Mouse (Mus musculus) limb, embryonic 11.5 days (tissue): ENCODE data around the gene Prpf8. TPM values are rescaled to one million over a fixed set of nuclear protein-coding genes. Genes with fewer than 3 reads are reported as not detected.
"Not testable (repeated sequence)": the region's sequence is repeated elsewhere in the genome, so short reads cannot be mapped to it uniquely, and the experiment has no call there.

Experiments
- ATAC-seq: fragments of 200-750 bp; cut with Nextera tagmentation; 2 replicates; pipeline ENCODE4 v1.8.0; 2017; ENCODE audit warnings: low read depth; ENCODE audit not compliant: insufficient number of reproducible peaks, low FRiP score, low TSS enrichment
- DNase-seq: peaks from one replicate; pipeline ENCODE4 v3.0.0-alpha.2; 2015; ENCODE audit warnings: low spot score
- H3K27ac ChIP-seq: fragments of 300-500 bp; sonication (generic); replicated peaks from 2 replicates; pipeline ENCODE4 v1.5.1; 2014; ENCODE audit warnings: low read depth, mild to moderate bottlenecking, low read length
- H3K27me3 ChIP-seq: fragments of 300-500 bp; sonication (generic); 2 replicates; pipeline ENCODE4 v1.6.1; 2014; ENCODE audit warnings: mild to moderate bottlenecking, low read length, mixed read lengths; ENCODE audit not compliant: control insufficient read depth, insufficient read depth
- H3K36me3 ChIP-seq: fragments of 300-500 bp; sonication (generic); 2 replicates; pipeline ENCODE4 v1.6.1; 2014; ENCODE audit warnings: mild to moderate bottlenecking, low read length, moderate library complexity, mixed read lengths; ENCODE audit not compliant: control insufficient read depth, insufficient read depth
- H3K4me1 ChIP-seq: fragments of 300-500 bp; sonication (generic); 2 replicates; pipeline ENCODE4 v1.6.1; 2014; ENCODE audit warnings: low read length, mixed read lengths; ENCODE audit not compliant: control insufficient read depth, insufficient read depth
- H3K4me2 ChIP-seq: fragments of 300-500 bp; sonication (generic); 2 replicates; pipeline ENCODE4 v1.6.1; 2014; ENCODE audit warnings: low read depth, mild to moderate bottlenecking, moderate library complexity; ENCODE audit not compliant: severe bottlenecking
- H3K4me3 ChIP-seq: fragments of 300-500 bp; sonication (generic); 2 replicates; pipeline ENCODE4 v1.5.1; 2014; ENCODE audit warnings: low read depth, low read length
- H3K9ac ChIP-seq: fragments of 300-500 bp; sonication (generic); 2 replicates; pipeline ENCODE4 v1.6.1; 2014; ENCODE audit warnings: mild to moderate bottlenecking, low read length
- H3K9me3 ChIP-seq: fragments of 300-500 bp; sonication (generic); 2 replicates; pipeline ENCODE4 v1.6.1; 2016; ENCODE audit warnings: low read length; ENCODE audit not compliant: control insufficient read depth
- WGBS: fragments of 180-500 bp; shearing (Covaris S2); extraction: QIAGEN DNeasy Blood & Tissue Kit; methylation state at CpG from one replicate; pipeline ENCODE4 v1.1.7; 2014; 5-methylcytosine and 5-hydroxymethylcytosine counted together
- polyA plus RNA-seq: library from polyadenylated mRNA; unstranded; fragments of >200 nt; fragmentation: Nextera tagmentation; extraction: Ambion mirVana; gene quantifications from 2 replicates; pipeline ENCODE4 v1.2.1, GENCODE M21; 2014

Prpf8 gene
- polyA plus RNA-seq, 1 experiment from 2014 or later, result 111 TPM

- peaks cover 7% of the 10 kb centered on the region for H3K4me1 ChIP-seq
- 77% methylated on average over 10 of the region's 10 CpGs for WGBS
- no peak overlapping the region for H3K27ac ChIP-seq
- H3K9me3 ChIP-seq, result no peaks in the 10 kb centered on the region
- no peaks in the 10 kb centered on the region for H3K36me3 ChIP-seq
- no peak; the same call in 1 of the 2 replicates for ATAC-seq
- H3K9ac ChIP-seq, result peak overlapping the region; percentile 62
- peak overlapping the region; percentile 100 for H3K4me2 ChIP-seq
- no peak for DNase-seq
- H3K4me3 ChIP-seq, result peak overlapping the region; percentile 58
- H3K27me3 ChIP-seq, result no peaks in the 10 kb centered on the region
These were observed 31.4 kb upstream of the Prpf8 start for GRCm38 (mm10) chr11:75455041-75455736.

GRCm38 (mm10) chr11:75455971-75456370 is 30.6 kb upstream of the Prpf8 start:
- H3K4me2 ChIP-seq, H3K27ac ChIP-seq, H3K27me3 ChIP-seq, H3K36me3 ChIP-seq, H3K9ac ChIP-seq, H3K4me1 ChIP-seq, H3K9me3 ChIP-seq, H3K4me3 ChIP-seq, DNase-seq, ATAC-seq: not testable (repeated sequence)
- WGBS, result 91% methylated on average over 2 of the region's 2 CpGs

GRCm38 (mm10) chr11:75456440-75456871 is 30.2 kb upstream of the Prpf8 start:
- ATAC-seq, result no peak
- H3K27ac ChIP-seq, result no peak overlapping the region
- H3K36me3 ChIP-seq, result no peaks in the 10 kb centered on the region
- no peak overlapping the region for H3K4me2 ChIP-seq
- H3K4me1 ChIP-seq, result peaks cover 7% of the 10 kb centered on the region
- no peak for DNase-seq
- no peak overlapping the region for H3K4me3 ChIP-seq
- H3K27me3 ChIP-seq, result no peaks in the 10 kb centered on the region
- no peak overlapping the region for H3K9ac ChIP-seq
- 90% methylated on average over 7 of the region's 7 CpGs for WGBS
- H3K9me3 ChIP-seq, result no peaks in the 10 kb centered on the region

GRCm38 (mm10) chr11:75458169-75458568 is 28.4 kb upstream of the Prpf8 start:
- ATAC-seq, result no peak
- Histone ChIP-seq H3K4me3 (no peak overlapping the region), H3K4me2 (no peak overlapping the region), H3K9me3 (no peaks in the 10 kb centered on the region), H3K9ac (no peak overlapping the region), H3K27me3 (no peaks in the 10 kb centered on the region), H3K4me1 (peaks cover 23% of the 10 kb centered on the region), H3K27ac (no peak overlapping the region), H3K36me3 (no peaks in the 10 kb centered on the region)
- peak; percentile 53 for DNase-seq
- 12% methylated on average over 3 of the region's 3 CpGs for WGBS

- 83% methylated on average over 8 of the region's 8 CpGs for WGBS
- no peak for DNase-seq
- Histone ChIP-seq H3K4me3 (no peak overlapping the region), H3K27me3 (no peaks in the 10 kb centered on the region), H3K27ac (no peak overlapping the region), H3K9ac (no peak overlapping the region), H3K9me3 (no peaks in the 10 kb centered on the region), H3K4me1 (peaks cover 28% of the 10 kb centered on the region), H3K4me2 (no peak overlapping the region), H3K36me3 (no peaks in the 10 kb centered on the region)
- no peak for ATAC-seq
These were observed 28.0 kb upstream of the Prpf8 start for GRCm38 (mm10) chr11:75458628-75459041.

- H3K27ac ChIP-seq, result no peak overlapping the region
- no peaks in the 10 kb centered on the region for H3K9me3 ChIP-seq
- H3K4me1 ChIP-seq, result peaks cover 29% of the 10 kb centered on the region
- H3K27me3 ChIP-seq, result no peaks in the 10 kb centered on the region
- ATAC-seq (no peak), DNase-seq (no peak)
- H3K4me3 ChIP-seq, result no peak overlapping the region
- 79% methylated on average over 5 of the region's 5 CpGs for WGBS
- H3K36me3 ChIP-seq, result no peaks in the 10 kb centered on the region
- no peak overlapping the region for H3K9ac ChIP-seq
- 0 out of 2 replicates have a peak overlapping the region, but pooled peaks have one; percentile 24 for H3K4me2 ChIP-seq
These were observed 27.4 kb upstream of the Prpf8 start for GRCm38 (mm10) chr11:75459141-75459711.

GRCm38 (mm10) chr11:75459751-75460102 is 26.9 kb upstream of the Prpf8 start:
- WGBS, result 29% methylated on average over 5 of the region's 5 CpGs
- Histone ChIP-seq H3K4me2 (peak overlapping the region; percentile 78), H3K9ac (no peak overlapping the region), H3K4me1 (peaks cover 29% of the 10 kb centered on the region), H3K4me3 (no peak overlapping the region), H3K27me3 (no peaks in the 10 kb centered on the region), H3K27ac (peak overlapping the region; percentile 80; the same call in 1 of the 2 replicates), H3K9me3 (no peaks in the 10 kb centered on the region), H3K36me3 (no peaks in the 10 kb centered on the region)
- DNase-seq (no peak), ATAC-seq (no peak)

GRCm38 (mm10) chr11:75460103-75460843 is 26.3 kb upstream of the Prpf8 start:
- H3K4me2 ChIP-seq, result peak overlapping the region; percentile 78
- H3K4me3 ChIP-seq, result peak overlapping the region; percentile 65
- H3K9ac ChIP-seq, result peak overlapping the region; percentile 58
- H3K9me3 ChIP-seq, result no peaks in the 10 kb centered on the region
- no peaks in the 10 kb centered on the region for H3K36me3 ChIP-seq
- H3K27me3 ChIP-seq, result no peaks in the 10 kb centered on the region
- H3K4me1 ChIP-seq, result peaks cover 25% of the 10 kb centered on the region
- DNase-seq (peak; percentile 87), ATAC-seq (no peak)
- peak overlapping the region; percentile 80 for H3K27ac ChIP-seq
- WGBS, result 3% methylated on average over 19 of the region's 19 CpGs
